Mouse (Mus musculus): ENCODE data around the gene Hnrnpl.

Gene Hnrnpl

GRCm38 (mm10) chr7:28812949-28813348 is 4.6 kb downstream of the Hnrnpl start:
- no peak for DNase-seq

- DNase-seq: no peak
These were observed 6.1 kb downstream of the Hnrnpl start for GRCm38 (mm10) chr7:28814306-28815034.

GRCm38 (mm10) chr7:28815230-28815629 is 6.9 kb downstream of the Hnrnpl start:
- no peak for DNase-seq

- no peak for DNase-seq
These were observed 7.9 kb downstream of the Hnrnpl start for GRCm38 (mm10) chr7:28816201-28816600.

DNA sequence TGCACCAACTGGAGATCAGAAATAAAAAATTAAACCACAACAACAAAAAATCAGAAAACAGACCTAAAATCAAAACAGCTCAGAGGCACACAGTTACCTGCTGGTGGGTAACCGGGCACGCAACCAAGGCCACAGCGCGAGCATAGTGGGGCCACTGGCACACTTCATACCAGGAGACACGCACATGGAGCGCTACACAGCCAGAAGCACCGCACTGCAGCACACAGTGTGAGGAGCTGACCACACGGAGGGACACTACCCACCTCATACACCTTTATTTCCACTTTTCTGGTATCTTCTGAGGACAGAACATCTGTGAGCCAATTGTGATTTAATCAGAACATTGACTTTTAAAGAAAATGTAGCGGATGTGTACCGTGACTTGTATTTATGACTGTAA is 8.6 kb downstream of the Hnrnpl start:
- no peak for DNase-seq

DNA sequence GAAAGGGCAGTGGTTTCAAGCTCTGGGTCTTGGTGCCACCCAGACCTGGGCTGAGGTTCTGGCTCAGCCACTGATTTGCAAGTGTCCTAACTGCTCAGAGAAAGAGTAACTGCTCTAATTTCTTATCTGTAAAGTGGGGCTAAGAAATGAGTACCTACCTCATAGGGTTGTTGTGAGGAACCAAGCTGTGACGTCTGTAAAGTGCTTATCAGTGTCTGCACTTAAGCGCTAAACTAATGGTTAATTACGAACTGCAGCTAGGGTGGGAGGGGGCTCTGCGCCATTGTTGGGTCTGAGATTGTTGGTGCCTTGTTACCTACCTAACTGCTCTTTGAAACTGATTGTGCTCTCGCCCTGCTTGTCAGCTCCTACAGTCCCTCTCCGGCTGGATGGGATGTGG is 9.2 kb downstream of the Hnrnpl start:
- no peak for DNase-seq

- DNase-seq: no peak
These were observed 9.6 kb downstream of the Hnrnpl start for GRCm38 (mm10) chr7:28817957-28818356.

- DNase-seq: no peak
These were observed 10.1 kb downstream of the Hnrnpl start for GRCm38 (mm10) chr7:28818436-28818835.

GRCm38 (mm10) chr7:28818861-28819452 is 10.6 kb downstream of the Hnrnpl start:
- DNase-seq: no peak

- DNase-seq: no peak
These were observed 11.2 kb downstream of the Hnrnpl start for GRCm38 (mm10) chr7:28819571-28819970.

DNA sequence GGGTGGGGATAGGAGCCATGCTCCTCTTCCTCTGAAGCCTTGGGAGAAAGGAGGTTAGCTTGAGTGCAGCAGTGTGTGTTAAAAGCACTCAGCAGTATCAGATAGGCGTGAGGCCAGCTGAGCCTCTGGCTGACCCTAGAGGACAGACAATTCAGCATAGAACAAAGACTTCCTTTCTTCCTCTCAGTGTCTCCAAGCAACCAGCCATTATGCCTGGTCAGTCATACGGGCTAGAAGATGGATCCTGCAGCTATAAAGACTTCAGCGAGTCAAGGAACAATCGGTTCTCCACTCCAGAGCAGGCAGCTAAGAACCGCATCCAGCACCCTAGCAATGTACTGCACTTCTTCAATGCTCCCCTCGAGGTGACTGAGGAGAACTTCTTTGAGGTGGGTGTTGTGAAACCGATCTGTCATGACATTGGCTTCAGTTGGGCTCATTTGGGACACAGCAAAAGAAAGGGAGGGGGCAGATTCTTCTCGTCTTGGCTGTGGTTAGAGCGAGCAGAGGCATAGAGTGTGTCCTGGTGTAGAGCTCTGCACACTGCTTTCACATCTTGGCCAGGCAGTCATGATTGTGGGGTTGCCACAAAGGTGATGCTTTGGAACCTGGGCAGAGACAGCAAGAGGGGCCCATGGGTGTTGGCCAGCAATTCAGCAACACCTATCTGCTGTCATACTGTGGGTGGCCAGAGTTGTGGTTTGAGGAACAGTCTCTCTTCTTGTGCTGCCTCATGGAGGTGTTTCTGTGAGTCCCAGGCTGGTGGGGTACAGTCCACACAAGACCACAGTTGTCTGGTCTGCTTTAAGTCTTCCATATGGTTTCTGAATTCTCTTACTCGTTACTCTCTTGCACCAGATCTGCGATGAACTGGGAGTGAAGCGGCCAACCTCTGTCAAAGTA is 12.3 kb downstream of the Hnrnpl start:
- no peak for DNase-seq

GRCm38 (mm10) chr7:28821261-28821831 is 13.0 kb downstream of the Hnrnpl start:
- peak; percentile 70 to 77 for DNase-seq

DNA sequence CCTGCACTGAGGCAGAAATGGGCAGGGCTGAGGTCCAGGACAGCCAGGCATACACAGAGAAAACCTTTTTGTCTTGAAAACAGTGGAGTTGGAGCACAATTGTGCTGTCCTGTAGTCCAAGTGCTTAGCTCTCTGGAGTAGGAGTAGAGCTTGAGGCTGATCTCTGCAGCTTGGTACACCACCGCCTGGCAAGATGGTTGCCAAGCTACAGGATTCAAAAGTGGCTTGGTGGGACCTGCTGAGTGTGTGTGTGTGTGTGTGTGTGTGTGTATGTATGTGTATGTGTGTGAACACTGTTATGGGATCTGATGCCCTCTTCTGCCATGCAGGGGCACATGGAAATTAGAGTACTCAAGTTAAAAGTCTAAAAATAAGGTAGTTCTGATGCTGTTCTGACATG is 14.2 kb downstream of the Hnrnpl start:
- DNase-seq: no peak

GRCm38 (mm10) chr7:28822993-28823903 is 14.9 kb downstream of the Hnrnpl start:
- DNase-seq: no peak

- no peak for DNase-seq
These were observed 15.6 kb downstream of the Hnrnpl start for GRCm38 (mm10) chr7:28823932-28824331.

DNA sequence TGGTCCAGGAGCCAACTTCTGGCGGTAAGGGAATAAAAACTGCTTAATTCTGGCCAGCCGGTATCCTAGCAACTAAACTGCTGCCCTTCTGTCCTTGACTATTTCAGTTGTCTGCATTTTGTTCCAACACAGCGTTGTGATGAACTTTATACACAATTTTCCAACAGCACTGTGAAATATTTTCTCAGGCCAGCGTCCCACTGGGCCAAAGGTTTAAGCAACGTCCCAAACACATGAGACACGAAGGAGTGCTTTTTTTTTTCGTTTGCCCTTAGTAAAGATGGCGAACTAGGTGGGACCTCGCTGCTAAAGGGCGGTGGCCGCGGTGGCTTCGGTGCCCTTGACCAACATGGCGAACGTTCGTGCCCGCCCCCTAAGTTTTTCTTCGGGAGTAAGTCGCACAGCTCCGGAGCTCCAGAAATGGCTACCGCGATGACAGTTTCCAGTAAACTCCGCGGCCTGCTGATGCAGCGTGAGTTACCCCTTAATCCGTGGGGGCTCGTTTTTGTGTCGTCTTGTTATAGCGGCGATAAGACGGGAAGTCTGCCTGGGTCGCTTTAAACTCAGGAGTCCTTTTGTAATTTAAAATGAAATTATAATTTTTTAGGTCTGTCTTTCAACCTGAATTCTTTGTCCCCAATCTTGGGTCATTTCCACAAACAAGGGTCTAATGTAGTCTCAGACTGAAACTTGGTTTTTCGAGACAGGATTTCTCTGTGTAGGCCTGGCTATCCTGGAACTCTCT is 16.8 kb downstream of the Hnrnpl start, which contains the start of gene Ech1:
Ech1 (plus strand) TSS at position 277 of the 745 bp plus-strand sequence.
- peak; percentile 91 to 92 for DNase-seq

- peak in 1 of 2 experiments; percentile 31 for DNase-seq
These were observed 17.5 kb downstream of the Hnrnpl start for GRCm38 (mm10) chr7:28825686-28826401.

- no peak for DNase-seq
These were observed 18.0 kb downstream of the Hnrnpl start for GRCm38 (mm10) chr7:28826402-28826772.

GRCm38 (mm10) chr7:28827338-28827737 is 19.0 kb downstream of the Hnrnpl start:
- peak; percentile 49 to 57 for DNase-seq

DNA sequence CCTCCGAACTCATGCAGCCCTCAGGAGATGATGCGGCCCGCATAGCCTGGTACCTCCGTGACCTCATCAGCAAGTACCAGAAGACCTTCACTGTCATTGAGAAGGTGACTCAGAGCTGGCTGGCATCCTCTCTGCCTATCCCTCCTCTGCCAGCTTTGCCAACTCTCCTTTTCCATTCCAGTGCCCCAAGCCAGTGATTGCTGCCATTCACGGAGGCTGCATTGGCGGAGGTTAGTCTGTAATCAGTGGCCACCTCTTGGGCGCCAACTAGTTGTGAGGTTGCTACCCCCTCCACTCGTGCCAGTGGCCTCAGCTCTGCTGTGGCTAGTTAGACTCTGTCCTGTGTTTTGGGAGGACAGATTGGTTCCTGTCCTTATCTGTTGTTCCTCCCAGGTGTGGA is 21.5 kb downstream of the Hnrnpl start:
- no peak for DNase-seq

- no peak for DNase-seq
These were observed 22.6 kb downstream of the Hnrnpl start for GRCm38 (mm10) chr7:28830981-28831380.
